Mouse (Mus musculus) gonadal fat pad, adult 2 months (tissue): Measurements from ENCODE around the gene D1Ertd622e. TPM values are rescaled to one million over a fixed set of nuclear protein-coding genes. Genes with fewer than 3 reads are reported as not detected.
"Not testable (repeated sequence)": the region's sequence is repeated elsewhere in the genome, so short reads cannot be mapped to it uniquely, and the experiment has no call there.

ENCODE experiments used
- DNase-seq: peaks from one replicate; pipeline ENCODE4 v3.0.0-alpha.2; 2012; ENCODE audit warnings: low read depth
- polyA plus RNA-seq: library from polyadenylated mRNA; depleted of rRNA; stranded (reverse); fragments of >200 nt; gene quantifications from 2 replicates; pipeline ENCODE4 v1.2.3, GENCODE M21; 2012

The D1Ertd622e gene
- polyA plus RNA-seq, 1 experiment, result 33.6 TPM

- DNase-seq, result no peak
Observed at GRCm38 (mm10) chr1:97632545-97633256, 29.2 kb downstream of the D1Ertd622e start.

DNA sequence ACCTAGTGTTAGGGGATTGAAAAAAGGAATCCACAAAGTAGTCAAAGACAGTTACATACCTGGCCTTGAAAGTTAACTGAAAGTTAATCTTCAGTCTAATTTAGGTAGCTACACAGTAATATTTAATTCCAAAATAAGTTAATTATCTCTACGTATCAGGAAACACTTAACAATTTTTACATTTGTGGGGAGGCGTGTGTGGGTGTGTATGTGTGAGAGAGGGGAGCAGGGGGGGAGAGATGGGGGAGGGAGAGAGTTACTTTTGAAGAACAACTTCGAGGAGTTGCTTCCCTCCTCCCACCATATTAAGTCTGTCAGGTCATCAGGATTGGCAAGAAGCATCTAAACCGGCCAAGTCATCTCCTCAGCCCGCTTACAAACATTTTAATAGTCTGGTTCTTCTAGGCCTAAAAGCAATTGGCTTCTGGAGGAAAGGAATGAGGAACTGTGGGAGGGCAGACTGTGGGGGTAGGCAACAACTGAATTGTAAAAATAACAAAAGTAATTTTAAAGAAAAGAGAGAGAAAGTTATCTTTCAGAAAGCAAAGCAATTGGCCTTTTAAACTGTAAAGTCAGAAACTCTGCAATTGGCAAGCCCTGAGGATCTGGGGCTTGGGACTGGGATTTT lies 29.9 kb downstream of the D1Ertd622e start:
- no peak for DNase-seq

GRCm38 (mm10) chr1:97630146-97630545 lies 31.7 kb downstream of the D1Ertd622e start:
- DNase-seq, result no peak

GRCm38 (mm10) chr1:97628859-97629258 lies 33.0 kb downstream of the D1Ertd622e start:
- DNase-seq, result no peak

- DNase-seq, result no peak
Observed at GRCm38 (mm10) chr1:97628016-97628415, 33.9 kb downstream of the D1Ertd622e start.

DNA sequence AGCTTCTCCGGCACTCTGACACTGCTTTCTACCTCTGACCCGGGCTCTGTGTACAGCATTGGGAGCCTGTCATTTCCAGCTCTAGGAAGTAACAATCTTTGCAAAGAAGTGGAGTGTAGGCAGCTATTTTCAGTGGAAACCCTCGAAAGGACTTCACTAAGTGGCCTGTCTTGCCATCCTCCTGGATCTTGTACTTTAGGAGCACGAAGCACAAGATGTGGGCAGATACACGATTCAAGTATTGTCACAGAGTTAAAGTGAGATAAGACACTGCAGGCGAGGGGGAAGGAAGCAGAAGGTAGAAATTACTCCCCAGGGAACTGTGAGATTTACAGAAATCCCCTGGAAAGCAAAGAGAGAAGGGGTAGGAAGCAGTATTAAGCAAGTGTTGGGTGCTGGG lies 36.4 kb downstream of the D1Ertd622e start:
- no peak for DNase-seq

DNA sequence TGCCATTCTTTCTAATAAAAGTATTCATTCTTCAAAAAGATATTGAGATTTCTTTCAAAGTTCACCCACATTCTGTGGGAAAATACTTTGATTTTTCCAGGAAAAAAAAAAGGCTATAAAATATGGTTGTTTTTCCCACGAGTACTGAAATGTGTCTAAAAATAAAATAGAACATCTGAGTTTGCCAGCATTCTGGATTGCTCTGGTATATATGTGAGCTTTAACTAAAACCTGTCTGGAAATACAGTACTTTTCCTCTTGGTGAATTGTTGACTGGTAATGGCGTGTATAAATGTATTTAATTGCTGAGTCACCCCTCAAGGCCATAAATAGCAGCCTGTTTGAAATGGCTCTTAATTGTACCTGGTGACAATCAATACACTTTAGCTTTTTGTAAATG lies 37.5 kb downstream of the D1Ertd622e start:
- no peak for DNase-seq

GRCm38 (mm10) chr1:97623214-97623856 lies 38.5 kb downstream of the D1Ertd622e start:
- DNase-seq, result no peak

DNA sequence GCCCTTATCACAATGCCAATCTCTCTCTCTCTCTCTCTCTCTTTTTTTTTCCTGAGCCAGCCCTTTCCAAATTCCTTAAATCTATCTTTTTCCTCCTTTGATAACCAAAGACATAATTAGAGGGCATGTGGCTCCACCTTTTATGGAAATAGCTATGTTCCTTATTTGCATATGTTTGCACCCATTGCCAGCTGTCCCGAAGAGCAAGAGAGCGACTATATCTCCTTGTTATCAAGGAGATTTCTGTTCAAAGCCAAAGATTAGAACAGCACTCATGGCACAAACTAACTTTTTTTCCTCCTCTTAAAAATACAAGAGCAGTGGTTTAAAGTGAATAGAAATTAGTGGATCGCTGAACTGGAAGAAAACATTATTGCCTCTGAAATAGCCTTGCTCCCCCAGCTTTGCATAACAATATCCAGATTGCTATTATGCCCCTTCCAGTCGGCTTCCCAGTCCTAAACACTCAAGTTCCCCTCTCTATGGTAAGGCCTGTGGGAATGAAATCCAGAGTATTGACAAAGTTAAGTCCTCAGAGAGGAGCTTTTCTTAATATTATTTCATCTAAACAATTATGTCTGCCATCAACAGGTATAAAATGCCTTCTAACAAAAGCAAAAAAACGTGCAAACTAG lies 39.2 kb downstream of the D1Ertd622e start:
- DNase-seq, result no peak

DNA sequence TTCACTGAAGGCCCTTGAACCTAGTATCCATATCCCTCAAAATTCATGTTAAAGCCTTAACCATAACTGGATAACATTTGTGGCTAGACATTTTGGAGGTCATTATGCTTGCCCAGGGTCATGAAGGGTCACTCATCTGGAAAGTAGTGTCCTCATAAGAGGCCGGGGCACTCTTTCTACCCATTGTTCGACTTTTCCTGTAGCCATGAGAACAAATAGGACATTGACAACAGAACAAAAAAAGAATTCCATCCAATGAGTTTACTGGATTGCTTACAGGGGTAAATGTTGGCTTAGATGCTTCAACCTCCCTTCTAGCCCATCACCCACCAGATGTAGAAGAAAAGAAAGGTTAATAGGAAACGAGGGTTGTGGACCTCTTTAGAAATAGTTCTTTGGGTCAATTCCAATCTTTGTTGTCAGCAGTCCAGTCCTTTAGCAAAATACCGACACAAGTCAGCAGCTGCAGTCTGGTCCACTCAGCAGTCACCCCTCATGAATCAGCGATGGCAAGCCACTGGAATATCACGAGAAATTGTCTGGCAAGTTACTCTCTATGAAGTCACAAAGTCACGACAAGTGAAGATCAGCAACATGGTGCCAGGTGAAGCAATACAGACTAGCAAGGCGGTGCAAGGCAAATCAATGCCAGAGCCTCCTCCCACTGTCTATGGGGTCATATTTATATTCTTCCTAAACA lies 42.1 kb downstream of the D1Ertd622e start:
- no peak for DNase-seq

GRCm38 (mm10) chr1:97615525-97615924 lies 46.3 kb downstream of the D1Ertd622e start:
- no peak for DNase-seq

- no peak for DNase-seq
Observed at GRCm38 (mm10) chr1:97614531-97615462, 47.1 kb downstream of the D1Ertd622e start.

DNA sequence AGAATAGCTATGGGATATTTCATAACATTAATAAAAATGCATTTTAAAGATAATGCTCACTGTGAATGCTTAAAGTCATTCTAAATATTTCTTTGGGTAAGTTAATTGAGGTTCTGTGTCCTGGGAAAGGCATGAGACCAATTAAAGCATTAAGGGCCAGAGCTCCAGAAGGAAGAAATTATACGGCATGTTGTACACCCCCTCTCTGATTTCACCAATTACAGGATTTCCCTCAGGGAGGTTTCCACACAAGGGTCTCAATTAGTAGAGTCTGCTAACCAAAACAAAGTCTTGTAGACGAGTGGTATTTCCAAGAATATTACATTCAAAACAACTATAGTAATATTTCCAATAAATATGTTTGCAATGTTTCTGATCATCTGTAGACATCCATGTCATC lies 50.1 kb downstream of the D1Ertd622e start:
- no peak for DNase-seq

DNA sequence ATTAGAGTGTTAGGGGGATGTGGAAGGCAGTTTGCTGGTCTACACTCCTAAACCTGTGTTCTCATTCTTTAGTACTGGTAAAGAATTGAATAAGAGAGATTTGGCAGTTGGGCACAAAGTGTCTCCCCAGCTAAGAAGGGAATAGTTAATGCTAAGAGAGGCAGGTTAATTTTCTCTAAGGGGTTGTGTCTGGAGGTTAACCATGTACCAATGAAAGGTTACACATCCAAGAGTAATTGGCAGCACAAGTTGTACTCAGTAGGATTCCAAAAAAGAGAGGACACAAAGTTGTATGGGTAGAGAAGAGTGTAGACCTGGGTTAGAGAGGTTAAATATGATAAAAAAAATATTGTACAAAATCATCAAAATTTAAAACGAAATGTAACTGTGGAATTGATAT lies 58.5 kb downstream of the D1Ertd622e start:
- DNase-seq, result no peak

DNA sequence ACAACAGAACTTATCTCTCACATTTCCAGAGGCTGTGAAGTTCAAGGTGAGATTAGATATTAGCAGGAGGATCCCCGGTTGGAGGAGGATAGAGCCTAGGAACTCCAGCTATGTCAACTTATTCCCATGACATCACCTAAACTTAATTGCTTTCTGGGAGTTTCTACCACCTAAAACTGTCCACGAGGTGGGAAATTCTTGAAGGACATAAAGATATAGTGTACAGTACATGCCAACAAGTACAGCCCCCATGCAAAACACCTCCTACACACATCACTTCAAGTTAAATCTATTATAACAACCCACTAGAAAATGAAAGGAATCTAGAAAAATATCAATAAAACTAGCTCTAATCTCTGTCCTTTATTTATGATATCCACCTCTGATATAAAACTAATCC lies 61.5 kb downstream of the D1Ertd622e start:
- no peak for DNase-seq

DNA sequence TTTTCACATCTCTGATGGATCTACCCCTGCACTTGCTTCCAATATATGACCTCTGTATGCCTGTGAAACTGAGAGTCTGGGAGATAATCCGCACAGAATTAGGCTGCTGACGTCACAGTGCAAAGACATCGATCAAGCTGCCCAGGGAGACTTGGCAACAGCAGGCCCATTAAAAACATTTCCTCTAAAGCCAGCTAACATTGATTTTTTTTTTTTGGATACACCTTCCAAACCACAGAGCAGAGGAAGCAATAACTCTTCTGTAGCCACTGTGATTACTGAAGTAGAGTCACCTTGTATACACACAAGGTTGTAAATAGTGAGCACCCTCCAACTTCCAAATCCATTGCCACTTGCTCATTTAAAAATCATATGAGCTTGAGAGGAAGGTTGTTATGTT lies 62.8 kb downstream of the D1Ertd622e start:
- no peak for DNase-seq

GRCm38 (mm10) chr1:97588561-97588960 lies 73.3 kb downstream of the D1Ertd622e start:
- no peak for DNase-seq

DNA sequence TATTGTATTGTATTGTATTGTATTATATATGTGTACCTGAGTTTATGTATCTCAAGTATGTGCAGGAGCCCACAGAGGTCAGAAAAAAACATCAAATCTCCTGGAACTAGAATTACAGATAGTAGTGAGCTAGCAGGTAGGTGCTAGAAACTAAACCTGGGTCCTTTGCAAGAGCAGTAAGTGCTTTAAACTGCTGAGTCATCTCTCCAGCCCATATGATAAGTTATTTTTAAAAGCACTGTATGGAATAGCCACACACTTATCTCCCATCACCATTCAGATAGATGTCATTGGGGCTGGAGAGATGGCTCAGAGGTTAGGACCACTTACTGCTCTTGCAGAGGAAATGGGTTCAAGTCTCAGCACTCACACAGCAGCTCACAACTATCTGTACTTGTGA lies 76.8 kb downstream of the D1Ertd622e start:
- DNase-seq, result no peak

- DNase-seq, result no peak
Observed at GRCm38 (mm10) chr1:97584171-97584570, 77.7 kb downstream of the D1Ertd622e start.

DNA sequence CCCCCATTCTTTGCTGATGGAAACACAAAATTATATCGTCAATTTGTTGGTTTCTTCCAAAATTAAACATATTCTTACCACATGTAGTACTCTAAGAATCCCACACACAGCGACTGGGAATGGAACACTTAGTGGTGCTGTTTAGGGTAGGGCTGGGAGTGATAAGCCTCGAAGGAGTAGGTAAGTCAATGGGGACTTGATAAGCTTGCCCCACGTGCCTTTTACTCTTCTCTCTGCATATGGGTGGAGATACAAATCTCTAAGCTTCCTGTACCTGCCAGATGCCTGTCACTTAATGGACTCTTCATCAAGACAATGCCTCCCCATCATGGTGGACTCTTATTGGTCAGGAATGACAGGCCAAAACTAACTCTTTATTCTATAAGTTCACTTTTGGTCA lies 78.8 kb downstream of the D1Ertd622e start:
- DNase-seq, result no peak

DNA sequence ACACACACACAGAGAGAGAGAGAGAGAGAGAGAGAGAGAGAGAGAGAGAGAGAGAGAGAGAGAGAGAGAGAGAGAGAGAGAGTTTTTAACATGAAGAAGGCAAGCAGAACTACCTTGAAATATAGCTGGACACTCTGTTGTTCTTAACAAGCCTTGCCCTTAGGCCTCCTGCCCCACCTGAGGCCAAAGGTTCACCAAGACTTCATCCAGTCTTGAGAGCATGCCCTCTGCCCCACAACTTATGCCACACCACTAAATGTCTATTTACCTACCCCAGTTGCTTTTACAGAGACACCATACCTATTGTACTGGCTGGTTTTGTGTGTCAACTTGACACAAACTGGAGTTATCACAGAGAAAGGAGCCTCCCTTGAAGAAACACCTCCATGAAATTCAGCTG lies 81.2 kb downstream of the D1Ertd622e start:
- not testable (repeated sequence) for DNase-seq
